Comparison of ENCODE assay signal across 9 mouse cellular contexts in the genomic region with DNA sequence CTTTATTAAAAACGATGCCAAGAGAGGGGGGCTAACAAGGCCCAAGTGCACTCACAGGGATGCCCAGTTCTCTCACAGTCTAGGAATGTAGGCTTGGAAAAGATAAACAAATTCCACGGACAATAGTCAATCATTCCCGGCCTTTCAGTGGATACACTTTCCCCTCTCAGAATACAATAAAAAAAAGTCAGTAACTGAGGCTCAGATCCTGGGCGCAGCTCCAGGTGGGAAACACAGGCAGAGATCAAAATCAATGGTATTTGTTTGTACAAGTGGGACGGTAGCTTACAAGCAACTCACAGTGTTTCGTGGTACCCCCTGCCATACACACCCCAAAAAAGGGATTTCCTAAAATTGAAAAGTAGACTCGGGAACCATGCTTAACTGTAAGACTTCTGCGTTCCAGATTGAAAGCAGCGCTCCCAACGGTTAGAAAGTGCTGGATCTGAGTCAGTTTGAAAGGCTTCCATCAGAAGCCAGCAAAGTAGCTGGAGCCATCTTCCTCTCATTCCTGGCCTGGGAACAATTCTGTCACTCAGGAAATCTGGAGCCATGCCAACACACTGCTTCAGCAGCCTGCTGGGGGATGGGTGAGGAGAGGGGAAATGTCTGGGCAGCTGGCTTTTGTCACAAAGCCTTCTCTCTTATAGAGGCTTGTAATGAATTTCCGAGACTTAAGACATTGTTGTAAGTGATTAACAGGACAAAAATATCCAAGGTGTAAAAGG.
DNase-seq lines count a peak whose midpoint lies in the region; ATAC-seq and TF ChIP-seq lines count a peak whose summit lies in the region.
"Had no signal": no experiment of that assay in that cellular context is flagged by ENCODE, and none has a peak within 500 bp of the region (broad histone marks: within the 10 kb centered on the region; RNA-seq: fewer than 3 reads in every experiment).

No protein-coding gene starts in this region.

- no peak overlapping the region for H3K9ac ChIP-seq in kidney, embryonic 14.5 days (ENCODE audit: low read depth, low read length)
- H3K9ac ChIP-seq in heart, embryonic 11.5 days (ENCODE audit: low read depth, low read length), result no peak overlapping the region
- no peak overlapping the region for H3K9ac ChIP-seq in liver, postnatal 0 days (replicated peaks)

- 47% methylated on average over 11 of the region's 11 CpGs for WGBS in kidney, embryonic 14.5 days
- WGBS in heart, embryonic 11.5 days (ENCODE audit: insufficient replicate concordance), result 28% methylated on average over 11 of the region's 11 CpGs
- WGBS in liver, postnatal 0 days (ENCODE audit: insufficient replicate concordance), result 53% methylated on average over 11 of the region's 11 CpGs

- H3K4me1 ChIP-seq in kidney, embryonic 14.5 days (ENCODE audit: control insufficient read depth, insufficient read depth, low read length), result peaks cover 21% of the 10 kb centered on the region
- peaks cover 25% of the 10 kb centered on the region for H3K4me1 ChIP-seq in heart, embryonic 11.5 days (ENCODE audit: control insufficient read depth, insufficient read depth, low read length)
- H3K4me1 ChIP-seq in liver, postnatal 0 days (ENCODE audit: insufficient read depth), result no peaks in the 10 kb centered on the region

- no peaks in the 10 kb centered on the region for H3K9me3 ChIP-seq in kidney, embryonic 14.5 days (ENCODE audit: control insufficient read depth, low read length)
- H3K9me3 ChIP-seq in heart, embryonic 11.5 days (replicated peaks; ENCODE audit: control insufficient read depth, low read length), result no peaks in the 10 kb centered on the region
- H3K9me3 ChIP-seq in liver, postnatal 0 days (ENCODE audit: low read length), result no peaks in the 10 kb centered on the region

- H3K4me2 ChIP-seq in kidney, embryonic 14.5 days (replicated peaks; ENCODE audit: low read depth, low read length), result no peak overlapping the region; the same call in 1 of the 2 replicates
- H3K4me2 ChIP-seq in heart, embryonic 11.5 days, result peak overlapping the region; percentile 51
- H3K4me2 ChIP-seq in liver, postnatal 0 days (ENCODE audit: low read depth, low read length), result no peak overlapping the region

- no peak for DNase-seq in kidney, adult 11 months
- peak; percentile 26 for DNase-seq in fibroblast of lung, adult 2 months (ENCODE audit: low read depth)
- peak; percentile 18 to 52 for DNase-seq in kidney, postnatal 36 days
- peak; percentile 54 for DNase-seq in liver, postnatal 0 days
- peak; percentile 84 for DNase-seq in retina, embryonic 14.5 days (ENCODE audit: low spot score)

- H3K27me3 ChIP-seq in kidney, embryonic 14.5 days (ENCODE audit: control insufficient read depth, insufficient read depth, low read length), result no peaks in the 10 kb centered on the region
- no peaks in the 10 kb centered on the region for H3K27me3 ChIP-seq in heart, embryonic 11.5 days (ENCODE audit: control insufficient read depth, insufficient read depth, low read length)
- no peaks in the 10 kb centered on the region for H3K27me3 ChIP-seq in liver, postnatal 0 days (ENCODE audit: insufficient read depth, low read length)
- H3K27me3 ChIP-seq: CH12.LX had no signal

- H3K27ac ChIP-seq in kidney, embryonic 14.5 days (ENCODE audit: low read depth, low read length), result peak overlapping the region; percentile 30; the same call in 1 of the 2 replicates
- peak overlapping the region; percentile 93 for H3K27ac ChIP-seq in heart, embryonic 11.5 days (ENCODE audit: low read depth, low read length)
- H3K27ac ChIP-seq in liver, postnatal 0 days (ENCODE audit: low read depth), result no peak overlapping the region

- no peak for TF ChIP-seq CTCF in liver, postnatal 0 days (IDR thresholded peaks at IDR 0.05; ENCODE audit: low read depth)

- TF ChIP-seq EP300 in liver, postnatal 0 days (IDR thresholded peaks at IDR 0.05; ENCODE audit: low read depth), result no peak

- H3K4me3 ChIP-seq in kidney, embryonic 14.5 days (ENCODE audit: low read length), result no peak overlapping the region
- H3K4me3 ChIP-seq in heart, embryonic 11.5 days (ENCODE audit: low read depth, low read length), result no peak overlapping the region
- no peak overlapping the region for H3K4me3 ChIP-seq in liver, postnatal 0 days (ENCODE audit: low read depth, low read length)

- peak; percentile 84; the same call in 1 of the 2 replicates for ATAC-seq in kidney, embryonic 14.5 days (ENCODE audit: low FRiP score, low TSS enrichment)
- peak; percentile 86 for ATAC-seq in heart, embryonic 11.5 days (replicated peaks; ENCODE audit: insufficient number of reproducible peaks, low FRiP score, low TSS enrichment)
- no peak for ATAC-seq in liver, postnatal 0 days
- no peak for ATAC-seq in CD4-positive, CD25-positive, alpha-beta regulatory T cell, adult 4 months

- no peaks in the 10 kb centered on the region for H3K36me3 ChIP-seq in kidney, embryonic 14.5 days (ENCODE audit: control insufficient read depth, insufficient read depth, low read length)
- H3K36me3 ChIP-seq in heart, embryonic 11.5 days (ENCODE audit: control insufficient read depth, insufficient read depth, low read length), result no peaks in the 10 kb centered on the region
- H3K36me3 ChIP-seq in liver, postnatal 0 days (replicated peaks; ENCODE audit: insufficient read depth, low read length), result no peaks in the 10 kb centered on the region

Comparison
In these comparisons a context has a peak if more than half of its experiments do, and no peak if none do; other contexts are left out.
1. ATAC-seq: peak in kidney, embryonic 14.5 days (single experiment) and heart, embryonic 11.5 days (single experiment); none in liver, postnatal 0 days (single experiment) and CD4-positive, CD25-positive, alpha-beta regulatory T cell, adult 4 months (single experiment).